Mouse (Mus musculus): ENCODE measurements around the gene Krt16. TPM values are rescaled to one million over a fixed set of nuclear protein-coding genes. Genes with fewer than 3 reads are reported as not detected.

The Krt16 gene
- total and polyA plus RNA-seq, 3 experiments: 0.05 TPM; not detected in 2

DNA sequence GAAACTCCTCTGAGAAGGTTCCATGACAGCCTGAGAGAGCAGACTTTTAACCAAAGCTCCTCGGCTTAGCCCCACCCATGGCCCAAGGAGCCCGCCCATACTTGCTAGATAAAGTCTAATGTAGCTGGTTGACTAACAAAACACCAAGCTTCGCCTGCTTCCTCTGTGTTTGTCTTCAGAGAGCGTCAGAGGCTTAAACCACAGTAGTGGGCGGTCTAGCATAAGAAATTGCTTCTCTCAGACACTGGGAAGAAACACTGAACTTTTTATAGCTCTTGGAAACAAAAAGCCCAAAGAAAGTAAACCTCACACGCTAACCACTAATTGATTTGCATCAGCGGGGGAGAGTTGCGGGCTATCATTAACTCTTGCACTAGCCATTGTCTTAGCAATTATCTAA, 27.0 kb downstream of the Krt16 start:
- TF ChIP-seq GATA1 (IDR thresholded peaks at IDR 0.05; ENCODE audit: borderline replicate concordance, low read length) (no peak), CTCF (IDR thresholded peaks at IDR 0.05; ENCODE audit: low read depth, low read length) (no peak), POLR2AphosphoS5 (IDR thresholded peaks at IDR 0.05; ENCODE audit: insufficient replicate concordance, low read depth, low read length) (no peak)
- no peaks in the 10 kb centered on the region for H3K27me3 ChIP-seq (ENCODE audit: insufficient read depth, low read length)
- no peak for ATAC-seq (ENCODE audit: extremely low read depth, insufficient number of reproducible peaks, low FRiP score, poor library complexity, severe bottlenecking)
- H3K36me3 ChIP-seq (replicated peaks): no peaks in the 10 kb centered on the region
- H3K4me1 ChIP-seq (ENCODE audit: insufficient read depth, low read depth, low read length): no peaks in the 10 kb centered on the region
- H3K9me3 ChIP-seq (replicated peaks): peaks cover 30% of the 10 kb centered on the region
- DNase-seq (ENCODE audit: low spot score): no peak
- no peak overlapping the region for H3K4me3 ChIP-seq (ENCODE audit: low read depth, low read length)

DNA sequence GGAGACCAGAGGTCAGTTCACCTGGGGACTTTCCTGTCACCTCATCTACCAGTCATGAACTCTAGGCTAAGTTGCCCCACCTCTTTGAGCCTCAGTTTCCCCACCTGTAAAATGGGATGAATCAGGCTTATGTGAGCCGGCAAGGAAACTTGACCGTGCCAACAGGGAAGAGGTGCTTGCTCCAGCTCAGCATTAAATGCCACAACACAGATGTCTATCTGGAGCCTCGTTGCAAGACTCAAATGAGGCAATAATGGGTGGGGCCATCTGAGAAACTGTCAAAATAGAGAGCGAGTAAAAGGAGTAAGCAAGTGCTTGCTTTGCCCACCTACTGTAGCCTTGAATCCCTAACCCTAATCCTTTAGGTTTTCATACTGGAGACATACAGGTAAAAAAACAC, 29.4 kb downstream of the Krt16 start:
- TF ChIP-seq GATA1 (IDR thresholded peaks at IDR 0.05; ENCODE audit: borderline replicate concordance, low read length) (no peak), GATA2 (IDR thresholded peaks at IDR 0.05; ENCODE audit: borderline replicate concordance, low read depth, low read length) (no peak), POLR2AphosphoS5 (IDR thresholded peaks at IDR 0.05; ENCODE audit: insufficient replicate concordance, low read depth, low read length) (no peak), TAL1 (conservative IDR thresholded peaks at IDR 0.05; ENCODE audit: low read depth, low read length) (no peak), CTCF (IDR thresholded peaks at IDR 0.05; ENCODE audit: low read depth, low read length) (no peak)
- Histone ChIP-seq H3K27me3 (ENCODE audit: insufficient read depth, low read length) (no peaks in the 10 kb centered on the region), H3K4me3 (ENCODE audit: low read depth, low read length) (no peak overlapping the region), H3K9me3 (replicated peaks) (peaks cover 45% of the 10 kb centered on the region), H3K4me1 (ENCODE audit: insufficient read depth, low read depth, low read length) (no peaks in the 10 kb centered on the region), H3K36me3 (replicated peaks) (no peaks in the 10 kb centered on the region)
- ATAC-seq (ENCODE audit: extremely low read depth, insufficient number of reproducible peaks, low FRiP score, poor library complexity, severe bottlenecking): no peak
- no peak for DNase-seq (ENCODE audit: low spot score)

GRCm38 (mm10) chr11:100208542-100208941, 40.2 kb downstream of the Krt16 start:
- H3K9me3 ChIP-seq (replicated peaks): peaks cover 74% of the 10 kb centered on the region
- no peaks in the 10 kb centered on the region for H3K36me3 ChIP-seq (replicated peaks)
- no peaks in the 10 kb centered on the region; the same call in 1 of the 2 replicates for H3K27me3 ChIP-seq (ENCODE audit: insufficient read depth, low read length)
- no peaks in the 10 kb centered on the region for H3K4me1 ChIP-seq (ENCODE audit: insufficient read depth, low read depth, low read length)
- DNase-seq (ENCODE audit: low spot score) (no peak), ATAC-seq (ENCODE audit: extremely low read depth, insufficient number of reproducible peaks, low FRiP score, poor library complexity, severe bottlenecking) (no peak)
- TF ChIP-seq GATA2 (IDR thresholded peaks at IDR 0.05; ENCODE audit: borderline replicate concordance, low read depth, low read length) (no peak), POLR2AphosphoS5 (IDR thresholded peaks at IDR 0.05; ENCODE audit: insufficient replicate concordance, low read depth, low read length) (no peak), CTCF (IDR thresholded peaks at IDR 0.05; ENCODE audit: low read depth, low read length) (no peak), GATA1 (IDR thresholded peaks at IDR 0.05; ENCODE audit: borderline replicate concordance, low read length) (no peak)
- no peak overlapping the region for H3K4me3 ChIP-seq (ENCODE audit: low read depth, low read length)

GRCm38 (mm10) chr11:100207498-100207897, 41.2 kb downstream of the Krt16 start, which contains the start of gene Krt14:
TSS of gene Krt14 (minus strand) at chr11:100207548.
- TF ChIP-seq CTCF (IDR thresholded peaks at IDR 0.05; ENCODE audit: low read depth, low read length) (no peak), GATA2 (IDR thresholded peaks at IDR 0.05; ENCODE audit: borderline replicate concordance, low read depth, low read length) (no peak), POLR2AphosphoS5 (IDR thresholded peaks at IDR 0.05; ENCODE audit: insufficient replicate concordance, low read depth, low read length) (no peak), TAL1 (conservative IDR thresholded peaks at IDR 0.05; ENCODE audit: low read depth, low read length) (no peak), GATA1 (IDR thresholded peaks at IDR 0.05; ENCODE audit: borderline replicate concordance, low read length) (no peak)

GRCm38 (mm10) chr11:100203448-100203847, 45.3 kb downstream of the Krt16 start:
- DNase-seq (ENCODE audit: low spot score) (no peak), ATAC-seq (ENCODE audit: extremely low read depth, insufficient number of reproducible peaks, low FRiP score, poor library complexity, severe bottlenecking) (no peak)
- peaks cover 81% of the 10 kb centered on the region for H3K9me3 ChIP-seq (replicated peaks)

More at GRCm38 (mm10) chr11:100207498-100207897, 41.2 kb downstream of the Krt16 start, which contains the start of gene Krt14:
- no peak for ATAC-seq (ENCODE audit: extremely low read depth, insufficient number of reproducible peaks, low FRiP score, poor library complexity, severe bottlenecking)
- peaks cover 76% of the 10 kb centered on the region for H3K9me3 ChIP-seq (replicated peaks)
- H3K4me3 ChIP-seq (ENCODE audit: low read depth, low read length): no peak within 1 kb of the TSS
- no peaks in the 10 kb centered on the region for H3K36me3 ChIP-seq (replicated peaks)
- no peaks in the 10 kb centered on the region for H3K4me1 ChIP-seq (ENCODE audit: insufficient read depth, low read depth, low read length)
- no peak for DNase-seq (ENCODE audit: low spot score)
- H3K27me3 ChIP-seq (ENCODE audit: insufficient read depth, low read length): no peaks in the 10 kb centered on the region; the same call in 1 of the 2 replicates

GRCm38 (mm10) chr11:100202906-100203305, 45.8 kb downstream of the Krt16 start:
- H3K4me3 ChIP-seq (ENCODE audit: low read depth, low read length): no peak overlapping the region
- TF ChIP-seq GATA1 (IDR thresholded peaks at IDR 0.05; ENCODE audit: borderline replicate concordance, low read length): no peak
- no peak for TF ChIP-seq POLR2AphosphoS5 (IDR thresholded peaks at IDR 0.05; ENCODE audit: insufficient replicate concordance, low read depth, low read length)
- no peak for TF ChIP-seq TAL1 (conservative IDR thresholded peaks at IDR 0.05; ENCODE audit: low read depth, low read length)
- TF ChIP-seq GATA2 (IDR thresholded peaks at IDR 0.05; ENCODE audit: borderline replicate concordance, low read depth, low read length): no peak
- no peak for TF ChIP-seq CTCF (IDR thresholded peaks at IDR 0.05; ENCODE audit: low read depth, low read length)
- no peaks in the 10 kb centered on the region for H3K36me3 ChIP-seq (replicated peaks)
- no peaks in the 10 kb centered on the region for H3K4me1 ChIP-seq (ENCODE audit: insufficient read depth, low read depth, low read length)
- H3K9me3 ChIP-seq (replicated peaks): peaks cover 82% of the 10 kb centered on the region
- ATAC-seq (ENCODE audit: extremely low read depth, insufficient number of reproducible peaks, low FRiP score, poor library complexity, severe bottlenecking) (no peak), DNase-seq (ENCODE audit: low spot score) (no peak)
- no peaks in the 10 kb centered on the region; the same call in 1 of the 2 replicates for H3K27me3 ChIP-seq (ENCODE audit: insufficient read depth, low read length)

More at GRCm38 (mm10) chr11:100203448-100203847, 45.3 kb downstream of the Krt16 start:
- H3K4me1 ChIP-seq (ENCODE audit: insufficient read depth, low read depth, low read length): no peaks in the 10 kb centered on the region
- TF ChIP-seq TAL1 (conservative IDR thresholded peaks at IDR 0.05; ENCODE audit: low read depth, low read length) (no peak), GATA1 (IDR thresholded peaks at IDR 0.05; ENCODE audit: borderline replicate concordance, low read length) (no peak), POLR2AphosphoS5 (IDR thresholded peaks at IDR 0.05; ENCODE audit: insufficient replicate concordance, low read depth, low read length) (no peak), GATA2 (IDR thresholded peaks at IDR 0.05; ENCODE audit: borderline replicate concordance, low read depth, low read length) (no peak), CTCF (IDR thresholded peaks at IDR 0.05; ENCODE audit: low read depth, low read length) (no peak)
- no peaks in the 10 kb centered on the region for H3K36me3 ChIP-seq (replicated peaks)
- no peaks in the 10 kb centered on the region; the same call in 1 of the 2 replicates for H3K27me3 ChIP-seq (ENCODE audit: insufficient read depth, low read length)
- no peak overlapping the region for H3K4me3 ChIP-seq (ENCODE audit: low read depth, low read length)
